Mouse (Mus musculus): ENCODE data around the gene Gm42715. TPM values are rescaled to one million over a fixed set of nuclear protein-coding genes. Genes with fewer than 3 reads are reported as not detected.
A peak's percentile ranks its signal among the peaks of the same experiment; 100 is the strongest.

The Gm42715 gene
- polyA plus RNA-seq, 1 experiment, result 13.1 TPM

DNA sequence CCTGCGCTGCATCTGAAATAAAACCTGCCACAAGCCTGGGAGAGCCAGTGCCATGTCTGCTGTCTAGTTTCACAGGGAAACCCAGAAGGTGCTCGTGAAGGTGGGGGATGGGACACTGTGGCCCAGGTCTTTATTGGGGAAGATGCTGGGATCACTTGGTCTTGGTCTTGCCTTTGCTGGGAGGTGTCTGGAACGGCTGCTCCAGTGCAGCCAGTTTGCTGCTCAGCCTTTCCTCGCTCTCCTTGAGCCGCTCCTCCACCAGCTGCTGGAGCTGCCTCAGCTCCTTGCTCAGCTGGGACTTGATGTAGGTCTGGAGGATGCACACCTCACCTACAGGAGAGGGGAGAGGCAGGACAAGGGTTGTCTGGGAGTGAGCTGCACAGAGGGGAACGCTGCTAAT, 63.9 kb downstream of the Gm42715 start:
- peaks cover 4% of the 10 kb centered on the region; the same call in 1 of the 2 replicates for H3K36me3 ChIP-seq (ENCODE audit: control insufficient read depth, insufficient read depth, low read length)
- no peaks in the 10 kb centered on the region for H3K27me3 ChIP-seq (replicated peaks; ENCODE audit: control insufficient read depth, insufficient read depth, low read length)
- WGBS, result 89% methylated on average over 6 of the region's 6 CpGs
- H3K4me1 ChIP-seq (ENCODE audit: control insufficient read depth, insufficient read depth, low read length), result no peaks in the 10 kb centered on the region
- no peak for DNase-seq
- H3K4me3 ChIP-seq (ENCODE audit: insufficient read depth, low read depth, low read length), result no peak overlapping the region
- TF ChIP-seq POLR2A (IDR thresholded peaks at IDR 0.05; ENCODE audit: low read depth, low read length) (no peak), CTCF (conservative IDR thresholded peaks at IDR 0.05; ENCODE audit: insufficient read depth, insufficient read length, low read depth, low read length) (no peak)
- H3K27ac ChIP-seq (ENCODE audit: insufficient read depth, low read depth, low read length), result no peak overlapping the region

DNA sequence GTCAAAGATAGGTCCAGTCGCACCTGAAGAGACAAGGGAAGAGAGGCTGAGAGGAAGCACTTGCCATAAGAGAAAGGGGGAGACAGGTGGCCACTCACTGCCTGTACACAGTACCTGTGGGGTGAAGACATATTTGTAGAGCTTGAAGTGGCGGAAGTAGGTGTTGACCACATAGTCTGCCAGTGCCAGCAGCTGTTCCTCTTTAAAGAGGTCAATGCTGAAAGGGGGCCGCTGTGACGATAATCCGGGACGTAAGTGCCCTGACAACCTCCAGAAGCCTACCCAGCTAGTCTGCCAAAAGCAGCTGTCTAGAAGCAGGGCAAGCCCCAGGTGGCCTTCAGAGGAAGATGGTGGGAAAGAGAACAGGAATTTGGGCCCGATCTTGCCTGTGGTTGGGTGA, 65.6 kb downstream of the Gm42715 start:
- no peak for TF ChIP-seq POLR2A (IDR thresholded peaks at IDR 0.05; ENCODE audit: low read depth, low read length)
- no peak for TF ChIP-seq CTCF (conservative IDR thresholded peaks at IDR 0.05; ENCODE audit: insufficient read depth, insufficient read length, low read depth, low read length)
- H3K4me1 ChIP-seq (ENCODE audit: control insufficient read depth, insufficient read depth, low read length), result peaks cover 7% of the 10 kb centered on the region; the same call in 1 of the 2 replicates
- WGBS, result 85% methylated on average over 7 of the region's 7 CpGs
- no peaks in the 10 kb centered on the region for H3K27me3 ChIP-seq (replicated peaks; ENCODE audit: control insufficient read depth, insufficient read depth, low read length)
- DNase-seq, result no peak
- peaks cover 4% of the 10 kb centered on the region; the same call in 1 of the 2 replicates for H3K36me3 ChIP-seq (ENCODE audit: control insufficient read depth, insufficient read depth, low read length)
- no peak overlapping the region for H3K27ac ChIP-seq (ENCODE audit: insufficient read depth, low read depth, low read length)
- no peak overlapping the region for H3K4me3 ChIP-seq (ENCODE audit: insufficient read depth, low read depth, low read length)

DNA sequence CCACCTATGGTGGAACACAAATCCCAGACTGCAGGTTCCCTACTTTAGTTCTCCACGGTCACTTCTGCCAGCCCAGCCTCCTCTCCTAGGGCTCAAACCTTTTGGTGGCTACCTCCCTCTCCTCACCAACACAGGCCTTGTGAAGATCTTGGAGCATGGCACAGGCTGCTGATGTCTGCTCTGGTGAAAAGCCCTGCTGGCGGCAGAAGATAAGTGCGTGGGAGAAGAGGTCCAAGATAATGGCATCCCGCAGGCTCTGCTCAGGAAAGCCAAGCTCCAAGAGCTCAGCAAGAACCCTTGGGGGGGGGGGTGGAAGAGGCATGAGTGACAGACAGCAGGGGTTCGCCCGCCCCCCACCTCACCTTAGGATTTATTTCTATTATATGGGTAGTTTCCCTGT, 66.8 kb downstream of the Gm42715 start:
- WGBS, result 93% methylated on average over 6 of the region's 6 CpGs
- no peak for DNase-seq
- Histone ChIP-seq H3K27me3 (replicated peaks; ENCODE audit: control insufficient read depth, insufficient read depth, low read length) (no peaks in the 10 kb centered on the region), H3K36me3 (ENCODE audit: control insufficient read depth, insufficient read depth, low read length) (peaks cover 4% of the 10 kb centered on the region; the same call in 1 of the 2 replicates), H3K27ac (ENCODE audit: insufficient read depth, low read depth, low read length) (no peak overlapping the region), H3K4me3 (ENCODE audit: insufficient read depth, low read depth, low read length) (no peak overlapping the region), H3K4me1 (ENCODE audit: control insufficient read depth, insufficient read depth, low read length) (peaks cover 7% of the 10 kb centered on the region; the same call in 1 of the 2 replicates)
- TF ChIP-seq POLR2A (IDR thresholded peaks at IDR 0.05; ENCODE audit: low read depth, low read length), result no peak
- TF ChIP-seq CTCF (conservative IDR thresholded peaks at IDR 0.05; ENCODE audit: insufficient read depth, insufficient read length, low read depth, low read length), result no peak

DNA sequence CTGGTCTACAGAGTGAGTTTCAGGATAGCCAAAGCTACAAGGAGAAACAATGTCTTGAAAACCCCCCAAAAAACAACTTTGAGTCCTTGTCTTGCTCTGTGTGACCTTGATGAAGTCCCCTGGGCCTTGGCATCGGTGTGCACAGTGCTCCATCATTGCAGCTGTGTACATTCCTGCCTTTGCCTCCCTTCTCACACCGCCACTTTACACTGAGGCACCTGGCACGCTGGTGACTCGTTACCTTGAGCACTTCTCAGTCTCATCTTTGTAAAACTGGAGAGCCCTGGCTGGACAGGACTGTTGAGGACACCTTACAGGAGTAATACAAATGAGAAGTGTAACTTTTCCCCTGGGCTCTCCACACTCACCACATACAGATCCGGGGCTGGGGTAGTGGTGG, 67.8 kb downstream of the Gm42715 start:
- TF ChIP-seq POLR2A (IDR thresholded peaks at IDR 0.05; ENCODE audit: low read depth, low read length) (no peak), CTCF (conservative IDR thresholded peaks at IDR 0.05; ENCODE audit: insufficient read depth, insufficient read length, low read depth, low read length) (no peak)
- no peak for DNase-seq
- Histone ChIP-seq H3K4me3 (ENCODE audit: insufficient read depth, low read depth, low read length) (no peak overlapping the region), H3K4me1 (ENCODE audit: control insufficient read depth, insufficient read depth, low read length) (peaks cover 7% of the 10 kb centered on the region; the same call in 1 of the 2 replicates), H3K27me3 (replicated peaks; ENCODE audit: control insufficient read depth, insufficient read depth, low read length) (no peaks in the 10 kb centered on the region), H3K36me3 (ENCODE audit: control insufficient read depth, insufficient read depth, low read length) (peaks cover 4% of the 10 kb centered on the region; the same call in 1 of the 2 replicates), H3K27ac (ENCODE audit: insufficient read depth, low read depth, low read length) (no peak overlapping the region)
- WGBS, result 39% methylated on average over 5 of the region's 5 CpGs

DNA sequence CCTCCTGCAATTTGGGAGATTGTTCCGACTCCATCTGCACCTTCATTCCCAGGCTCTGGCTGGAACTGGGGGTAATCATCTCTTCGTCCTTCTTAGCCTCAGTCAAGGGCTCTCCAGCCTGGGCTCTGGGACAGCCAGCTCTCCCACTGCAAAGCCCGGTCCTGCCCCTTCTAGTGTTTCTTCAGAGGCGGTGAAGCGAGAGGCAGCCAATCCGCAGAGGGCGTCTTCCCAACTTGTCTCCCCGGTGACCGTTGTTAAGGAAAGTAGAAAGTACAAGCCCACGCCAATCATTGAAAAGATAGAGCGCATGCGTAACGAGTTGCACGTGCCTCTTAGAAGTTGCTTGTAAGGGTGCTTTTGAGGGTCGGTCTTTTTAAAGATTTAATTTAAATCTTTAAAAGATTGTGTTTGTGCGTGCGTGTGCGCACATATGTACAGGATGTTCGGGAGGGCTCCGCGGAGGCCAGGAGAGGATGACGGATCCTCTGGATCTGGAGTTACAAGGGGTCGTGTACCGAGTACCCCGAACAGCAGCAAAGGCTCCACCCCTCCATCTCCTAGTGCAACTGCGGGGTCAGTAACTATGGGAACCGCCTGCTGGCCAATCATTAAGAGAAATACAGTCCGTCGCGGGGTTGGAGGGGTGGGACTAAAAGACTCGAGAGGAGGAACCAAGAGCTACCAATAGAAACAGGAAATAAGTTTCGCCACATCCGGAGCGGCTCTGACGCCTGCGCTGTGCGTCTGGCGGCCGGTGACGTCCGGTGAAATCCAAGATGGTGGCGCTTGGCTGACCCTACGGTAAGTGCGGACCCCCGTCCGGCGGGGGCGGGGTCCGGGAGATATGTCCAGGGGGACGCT, 68.9 kb downstream of the Gm42715 start, which contains the start of the genes Ccdc189 and Rnf40:
TSS of gene Ccdc189 (minus strand) at position 585 of the 861 bp plus-strand sequence.
TSS of gene Rnf40 (plus strand) at position 757 of the 861 bp plus-strand sequence.
- TF ChIP-seq CTCF (conservative IDR thresholded peaks at IDR 0.05; ENCODE audit: insufficient read depth, insufficient read length, low read depth, low read length) (no peak), POLR2A (IDR thresholded peaks at IDR 0.05; ENCODE audit: low read depth, low read length) (peak; percentile 71)
- H3K4me1 ChIP-seq (ENCODE audit: control insufficient read depth, insufficient read depth, low read length), result peaks cover 7% of the 10 kb centered on the region; the same call in 1 of the 2 replicates
- under 1% methylated on average over 50 of the region's 50 CpGs for WGBS
- no peaks in the 10 kb centered on the region for H3K27me3 ChIP-seq (replicated peaks; ENCODE audit: control insufficient read depth, insufficient read depth, low read length)
- peak; percentile 99 for DNase-seq
- no peaks in the 10 kb centered on the region; the same call in none of the 2 replicates for H3K36me3 ChIP-seq (ENCODE audit: control insufficient read depth, insufficient read depth, low read length)
- peak within 1 kb of the TSS; percentile 91 for H3K4me3 ChIP-seq (ENCODE audit: insufficient read depth, low read depth, low read length)
- H3K27ac ChIP-seq (ENCODE audit: insufficient read depth, low read depth, low read length), result peak within 1 kb of the TSS; percentile 73

DNA sequence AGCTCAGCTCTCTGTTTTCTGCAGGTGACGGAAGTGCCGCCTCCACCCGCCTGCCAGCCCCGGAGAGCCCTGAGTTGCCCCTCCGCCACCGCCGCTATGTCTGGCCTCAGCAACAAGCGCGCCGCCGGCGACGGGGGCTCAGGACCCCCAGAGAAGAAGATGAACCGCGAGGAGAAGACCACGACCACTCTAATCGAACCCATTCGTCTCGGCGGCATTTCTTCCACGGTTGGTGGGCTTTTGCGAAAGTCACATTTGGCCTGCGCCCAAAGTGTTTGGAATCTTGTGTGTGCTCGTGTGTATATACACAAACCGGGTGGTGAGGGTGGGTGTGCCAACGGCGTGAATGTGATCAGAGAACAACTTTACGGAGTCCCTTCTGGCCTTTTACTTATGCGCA, 69.5 kb downstream of the Gm42715 start:
- no peak for TF ChIP-seq CTCF (conservative IDR thresholded peaks at IDR 0.05; ENCODE audit: insufficient read depth, insufficient read length, low read depth, low read length)
- no peak for TF ChIP-seq POLR2A (IDR thresholded peaks at IDR 0.05; ENCODE audit: low read depth, low read length)
- 2% methylated on average over 29 of the region's 29 CpGs for WGBS
- peak overlapping the region; percentile 53 for H3K27ac ChIP-seq (ENCODE audit: insufficient read depth, low read depth, low read length)
- peaks cover 7% of the 10 kb centered on the region; the same call in 1 of the 2 replicates for H3K4me1 ChIP-seq (ENCODE audit: control insufficient read depth, insufficient read depth, low read length)
- DNase-seq, result no peak
- H3K36me3 ChIP-seq (ENCODE audit: control insufficient read depth, insufficient read depth, low read length), result peaks cover 1% of the 10 kb centered on the region
- no peaks in the 10 kb centered on the region for H3K27me3 ChIP-seq (replicated peaks; ENCODE audit: control insufficient read depth, insufficient read depth, low read length)
- H3K4me3 ChIP-seq (ENCODE audit: insufficient read depth, low read depth, low read length), result peak overlapping the region; percentile 91

DNA sequence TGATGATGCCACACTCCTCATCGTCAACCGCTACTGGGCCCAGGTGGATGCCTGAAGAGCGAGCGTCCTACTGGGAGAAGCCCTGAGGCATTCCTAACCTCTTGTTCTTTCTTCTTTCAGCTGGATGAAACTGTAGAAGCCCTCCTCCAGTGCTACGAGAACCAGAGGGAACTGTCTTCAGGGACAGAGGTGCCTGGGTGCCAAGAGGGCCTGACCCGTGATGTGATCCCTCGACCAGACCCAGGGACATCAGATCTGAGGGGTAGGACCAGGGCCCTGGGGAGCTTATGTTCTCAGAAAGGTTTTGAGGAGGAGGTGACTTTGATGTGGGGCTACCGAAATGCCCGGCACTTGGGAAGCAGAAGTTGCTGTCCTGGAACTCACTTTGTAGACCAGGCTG, 70.3 kb downstream of the Gm42715 start:
- peaks cover 1% of the 10 kb centered on the region for H3K36me3 ChIP-seq (ENCODE audit: control insufficient read depth, insufficient read depth, low read length)
- no peak for DNase-seq
- H3K4me1 ChIP-seq (ENCODE audit: control insufficient read depth, insufficient read depth, low read length), result peaks cover 7% of the 10 kb centered on the region; the same call in 1 of the 2 replicates
- H3K27me3 ChIP-seq (replicated peaks; ENCODE audit: control insufficient read depth, insufficient read depth, low read length), result no peaks in the 10 kb centered on the region
- TF ChIP-seq POLR2A (IDR thresholded peaks at IDR 0.05; ENCODE audit: low read depth, low read length), result no peak
- no peak for TF ChIP-seq CTCF (conservative IDR thresholded peaks at IDR 0.05; ENCODE audit: insufficient read depth, insufficient read length, low read depth, low read length)
- no peak overlapping the region for H3K27ac ChIP-seq (ENCODE audit: insufficient read depth, low read depth, low read length)
- WGBS, result 75% methylated on average over 9 of the region's 9 CpGs
- peak overlapping the region; percentile 91 for H3K4me3 ChIP-seq (ENCODE audit: insufficient read depth, low read depth, low read length)

Measured in kidney, adult 2 months (tissue).